Mouse (Mus musculus) right cerebral cortex, postnatal 14 days (tissue): ENCODE data around the gene Atox1.

Experiments used
- DNase-seq: peaks from one replicate; pipeline ENCODE4 v3.0.0; 2022

Atox1 gene

GRCm38 (mm10) chr11:55412034-55412433 lies 49.0 kb downstream of the Atox1 start:
- no peak for DNase-seq

- no peak for DNase-seq
These were observed 50.5 kb downstream of the Atox1 start for GRCm38 (mm10) chr11:55410502-55410901.

- DNase-seq, result no peak
These were observed 51.0 kb downstream of the Atox1 start for GRCm38 (mm10) chr11:55410005-55410404.

DNA sequence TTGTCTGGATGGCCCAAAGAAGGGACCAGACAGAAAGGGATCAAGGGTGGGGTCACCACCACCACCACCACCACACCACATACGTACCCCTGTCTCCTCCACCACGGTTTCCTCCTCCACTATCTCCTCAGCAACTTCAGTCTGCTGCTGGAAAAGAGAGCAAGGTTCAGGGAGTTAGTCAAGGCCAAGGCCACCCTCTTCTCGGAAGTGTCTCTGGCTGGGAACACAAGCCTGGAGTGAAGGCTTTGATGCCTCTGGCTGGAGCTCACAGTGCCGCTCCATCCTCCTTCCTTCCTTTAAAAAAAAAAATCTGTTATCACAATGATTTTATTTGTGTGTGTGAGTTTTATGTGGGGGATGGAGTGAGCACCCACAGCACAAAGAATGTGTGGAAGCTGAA lies 53.9 kb downstream of the Atox1 start:
- no peak for DNase-seq

GRCm38 (mm10) chr11:55405601-55406469 lies 55.2 kb downstream of the Atox1 start:
- DNase-seq, result no peak

GRCm38 (mm10) chr11:55404659-55405457 lies 56.2 kb downstream of the Atox1 start:
- DNase-seq, result no peak

GRCm38 (mm10) chr11:55400863-55401262 lies 60.2 kb downstream of the Atox1 start:
- no peak for DNase-seq

DNA sequence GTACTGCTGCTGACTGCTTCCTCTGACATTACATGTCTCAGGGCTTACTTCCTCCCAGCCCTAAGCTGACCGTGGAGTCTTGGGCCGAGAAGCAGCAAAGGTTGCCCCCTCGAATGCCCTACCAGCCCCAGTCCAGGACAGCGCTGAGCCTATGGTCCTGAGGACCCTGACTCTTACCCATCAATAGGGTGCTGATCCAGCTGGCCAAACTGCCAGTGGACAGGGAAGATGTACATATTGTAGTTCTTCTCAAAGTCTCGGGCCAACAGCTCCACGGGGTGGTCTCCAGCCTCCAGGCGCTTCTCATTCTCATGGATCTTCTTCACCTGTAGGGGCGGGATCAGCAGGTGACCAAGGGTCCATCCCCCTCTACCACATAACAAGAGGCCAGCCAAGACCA lies 62.7 kb downstream of the Atox1 start:
- no peak for DNase-seq

- no peak for DNase-seq
These were observed 63.6 kb downstream of the Atox1 start for GRCm38 (mm10) chr11:55397441-55397840.

GRCm38 (mm10) chr11:55397036-55397435 lies 64.0 kb downstream of the Atox1 start:
- no peak for DNase-seq
